Mouse (Mus musculus): ENCODE results near the gene Tmem43.

Tmem43 gene

DNA sequence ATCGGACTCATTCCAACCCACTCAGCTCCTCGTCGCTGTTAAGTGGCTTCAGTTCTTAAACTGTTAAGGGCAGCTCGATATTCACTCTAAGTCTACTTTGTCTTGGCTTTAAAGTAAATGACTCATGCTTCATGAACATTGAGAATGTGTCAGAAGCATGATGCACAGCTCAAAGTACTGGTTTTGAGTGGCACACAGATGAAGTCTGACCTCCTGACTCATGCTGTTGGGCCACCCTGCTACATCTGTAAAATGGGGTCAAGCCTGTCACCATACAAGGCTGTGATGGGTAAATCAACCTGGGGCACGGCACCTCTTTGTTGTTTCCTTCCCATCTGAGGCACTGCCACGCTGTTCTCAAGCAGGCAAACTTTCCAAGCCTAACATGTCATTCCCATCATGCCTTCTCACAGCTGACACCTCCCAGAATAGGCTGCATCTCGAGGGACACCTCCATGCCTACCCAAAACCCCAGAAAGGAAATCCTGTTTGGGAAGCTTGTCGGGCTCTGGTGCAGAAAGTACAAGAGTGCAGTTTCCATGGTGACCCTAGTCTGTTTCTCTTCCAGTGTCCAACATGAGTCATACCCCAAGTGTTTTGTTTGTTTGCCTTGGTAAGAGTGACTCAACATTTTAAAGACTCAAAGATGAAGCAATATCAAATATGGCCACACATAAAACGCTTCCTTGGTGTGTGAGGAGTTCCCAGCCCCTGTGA is 15.2 kb downstream of the Tmem43 start:
- ATAC-seq (ENCODE audit: insufficient number of reproducible peaks, low FRiP score, low TSS enrichment) = no peak

DNA sequence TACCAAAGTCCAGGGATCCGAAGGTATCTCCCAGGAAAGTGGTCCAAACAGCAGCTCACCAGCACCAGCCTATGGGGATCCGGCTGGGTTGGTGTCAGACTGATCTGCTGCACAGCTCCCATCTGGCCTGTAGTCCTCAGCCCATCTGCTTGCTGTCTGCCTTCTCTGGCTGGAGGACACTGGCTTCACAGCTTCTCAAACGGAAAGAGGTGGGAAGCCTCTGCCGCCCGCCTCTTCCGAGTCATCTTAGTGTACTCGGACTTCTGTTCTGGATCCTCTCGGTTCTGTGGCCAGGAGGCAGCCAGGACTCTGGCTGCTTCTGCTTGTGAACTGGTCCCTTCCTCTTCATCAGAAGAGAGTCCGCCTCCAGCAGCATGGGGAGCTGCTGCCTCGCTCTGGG is 16.4 kb downstream of the Tmem43 start:
- ATAC-seq (ENCODE audit: insufficient number of reproducible peaks, low FRiP score, low TSS enrichment) = no peak

DNA sequence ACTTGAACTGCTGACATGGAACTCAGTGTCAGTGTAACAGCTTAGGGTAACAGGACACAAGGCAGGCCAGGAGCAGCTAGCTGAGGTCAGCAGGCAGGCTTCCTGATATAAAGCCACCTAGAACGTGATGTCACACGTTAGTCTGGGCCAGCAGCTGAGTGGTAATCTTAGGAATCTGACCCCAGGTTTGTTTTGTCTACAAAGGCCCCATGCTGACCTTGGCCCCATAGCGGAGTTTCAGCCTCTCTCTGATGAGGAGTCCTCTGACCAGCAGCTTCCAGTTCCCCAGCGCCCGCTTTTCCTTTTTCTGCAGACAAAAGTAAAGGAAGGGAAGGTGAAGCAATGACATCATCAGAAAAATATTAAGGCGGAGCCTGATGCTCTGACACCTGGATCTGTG is 17.5 kb downstream of the Tmem43 start:
- ATAC-seq (ENCODE audit: insufficient number of reproducible peaks, low FRiP score, low TSS enrichment) = no peak

DNA sequence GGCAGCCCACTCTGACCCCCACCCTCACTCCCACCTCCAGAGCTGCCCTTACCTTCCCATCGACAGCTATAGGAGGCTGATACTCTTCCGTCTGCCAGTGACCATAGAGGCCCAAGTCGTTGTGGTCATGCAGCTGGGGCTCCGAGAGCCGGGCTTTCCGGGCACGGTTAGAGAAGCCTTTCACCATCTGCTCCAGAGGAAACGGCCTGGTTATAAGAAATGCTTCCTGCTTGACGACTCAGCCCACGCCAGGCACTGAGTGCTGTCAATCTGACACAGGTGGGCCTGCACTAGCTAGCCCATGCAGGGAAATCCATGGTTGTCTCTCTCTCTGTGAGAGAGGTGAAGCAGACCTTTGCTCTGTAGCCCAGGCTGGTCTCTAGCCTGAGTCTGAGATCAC is 19.6 kb downstream of the Tmem43 start:
- no peak for ATAC-seq (ENCODE audit: insufficient number of reproducible peaks, low FRiP score, low TSS enrichment)

DNA sequence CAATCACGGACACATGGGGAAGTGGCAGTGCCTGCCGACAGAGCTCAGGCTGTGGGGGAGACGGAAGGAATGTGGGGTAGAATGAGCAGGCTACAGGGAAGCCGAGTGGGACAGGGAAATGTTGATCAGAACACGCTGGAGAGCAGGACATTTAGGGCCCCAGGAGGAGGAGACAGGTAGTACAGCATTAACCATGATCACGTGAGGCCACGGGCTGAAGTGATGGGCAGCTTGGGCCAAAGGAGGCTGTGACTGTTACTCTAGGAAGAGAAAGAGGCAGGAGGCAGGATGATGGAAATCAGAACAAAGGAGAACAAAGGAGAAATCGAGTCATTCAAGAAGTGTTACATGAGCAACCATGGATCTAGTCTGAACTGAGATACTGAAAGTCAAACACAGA is 21.0 kb downstream of the Tmem43 start:
- ATAC-seq (ENCODE audit: insufficient number of reproducible peaks, low FRiP score, low TSS enrichment) = no peak

DNA sequence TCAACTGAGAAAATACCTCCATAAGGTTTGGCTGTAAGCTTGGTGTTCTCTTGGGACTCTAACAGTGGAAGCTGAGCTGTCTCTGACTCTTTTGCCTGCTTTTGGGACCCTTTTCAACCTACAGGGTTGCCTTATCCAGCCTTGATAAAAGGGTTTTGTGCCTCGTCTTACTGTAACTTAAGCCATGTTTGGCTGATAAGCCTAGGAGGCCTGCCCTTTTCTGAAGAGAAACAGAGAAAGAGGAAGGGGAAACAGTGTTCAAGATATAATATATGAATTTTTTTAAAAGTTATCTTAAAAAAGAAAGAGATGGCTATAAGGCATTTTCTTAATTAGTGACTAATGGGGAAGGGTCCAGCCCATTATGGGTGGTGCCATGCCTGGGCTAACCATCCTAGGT is 29.8 kb downstream of the Tmem43 start:
- ATAC-seq (ENCODE audit: insufficient number of reproducible peaks, low FRiP score, low TSS enrichment) = no peak

DNA sequence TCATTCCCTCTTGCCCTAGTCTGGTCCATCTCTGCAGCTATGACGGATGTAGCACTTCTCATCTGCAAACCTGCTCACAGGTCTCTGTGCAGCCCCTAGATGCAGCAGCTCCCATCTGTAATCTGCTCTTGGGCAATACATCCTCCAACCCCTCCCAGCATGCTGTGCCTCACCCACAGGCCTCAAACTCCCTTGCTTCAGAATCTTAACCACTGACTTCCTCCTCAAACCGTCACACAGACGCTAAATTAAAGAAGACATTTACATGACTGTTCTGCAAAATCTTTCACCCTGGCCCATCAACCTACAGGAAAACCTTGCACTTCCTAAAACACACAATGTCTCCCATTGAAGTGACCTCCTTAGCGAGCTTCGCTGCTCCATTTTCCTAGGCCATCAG is 32.5 kb downstream of the Tmem43 start:
- ATAC-seq (ENCODE audit: insufficient number of reproducible peaks, low FRiP score, low TSS enrichment) = no peak

DNA sequence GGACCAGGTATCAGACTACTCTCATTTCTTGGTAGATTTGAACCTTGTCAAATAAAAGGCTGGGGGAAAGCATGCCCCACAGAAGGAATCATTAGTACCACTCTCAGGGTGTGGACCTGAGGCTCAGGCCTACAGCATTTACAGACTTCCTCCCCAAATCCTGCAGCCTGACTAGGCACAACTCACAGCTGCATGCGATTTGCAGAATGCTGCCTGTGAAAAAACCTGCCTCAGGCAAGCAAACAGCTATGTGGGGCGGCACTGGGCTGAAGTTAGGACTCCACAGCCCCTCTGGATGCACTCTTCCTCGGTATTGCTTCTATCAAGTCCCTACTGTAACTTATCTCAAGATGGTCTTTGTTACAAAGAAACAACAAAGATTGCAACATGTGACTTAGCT is 34.5 kb downstream of the Tmem43 start:
- no peak for ATAC-seq (ENCODE audit: insufficient number of reproducible peaks, low FRiP score, low TSS enrichment)

DNA sequence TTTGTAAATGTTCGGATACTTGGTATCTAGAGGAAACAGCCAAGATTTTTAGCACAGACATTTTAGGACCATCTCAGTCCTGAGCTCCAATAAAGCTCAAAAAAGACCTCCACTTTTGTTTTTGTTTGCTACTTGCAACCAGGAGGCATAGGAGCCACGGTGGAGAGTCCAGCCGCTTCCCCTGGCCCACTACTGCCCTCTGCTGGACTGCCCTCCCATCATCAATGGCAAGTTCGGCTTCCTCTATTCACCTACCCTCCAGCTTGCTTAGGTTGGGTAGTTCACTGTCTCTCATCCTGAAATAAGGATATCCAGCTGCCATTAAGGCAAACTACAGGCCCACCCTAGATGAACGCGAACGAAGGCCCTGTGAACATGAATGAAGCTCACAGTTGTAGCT is 35.8 kb downstream of the Tmem43 start:
- ATAC-seq (ENCODE audit: insufficient number of reproducible peaks, low FRiP score, low TSS enrichment) = no peak

DNA sequence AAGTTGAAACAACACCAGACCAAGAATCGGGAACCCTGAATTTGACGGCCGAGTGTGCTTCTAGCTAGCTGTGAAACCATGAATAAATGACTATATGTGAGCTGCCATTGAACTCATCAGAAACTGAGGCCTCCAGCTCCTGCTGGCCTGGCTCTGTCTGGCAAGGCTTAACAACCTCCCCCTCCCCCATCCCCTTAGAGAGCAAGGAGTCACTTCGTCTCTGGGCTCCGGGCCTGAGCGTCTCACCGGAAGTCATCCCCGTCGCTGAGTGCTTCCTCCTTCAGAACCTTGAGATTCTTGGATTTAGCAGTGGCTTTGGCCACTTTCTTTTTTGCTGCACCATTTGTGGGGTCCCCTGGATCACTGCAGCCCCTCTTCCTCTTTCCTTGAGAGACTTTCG is 36.7 kb downstream of the Tmem43 start:
- no peak for ATAC-seq (ENCODE audit: insufficient number of reproducible peaks, low FRiP score, low TSS enrichment)

DNA sequence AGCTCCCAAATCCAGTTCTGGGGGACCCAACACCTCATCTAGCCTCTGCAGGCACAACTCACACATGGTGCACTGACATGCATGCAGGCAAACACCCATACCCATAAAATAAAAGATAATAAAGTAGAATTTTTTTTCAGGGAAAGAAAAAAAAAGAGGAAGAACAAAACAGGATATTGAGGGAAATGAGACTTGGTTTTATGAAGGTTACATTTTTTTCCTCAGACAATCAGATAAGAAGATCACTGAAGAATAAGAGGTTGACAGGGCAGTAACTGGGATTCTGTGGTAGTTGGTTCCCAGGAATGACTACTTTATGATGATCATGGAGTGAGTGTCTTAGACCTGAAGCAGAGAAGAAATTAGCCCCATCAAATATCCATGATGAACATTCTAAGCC is 40.6 kb downstream of the Tmem43 start:
- ATAC-seq (ENCODE audit: insufficient number of reproducible peaks, low FRiP score, low TSS enrichment) = no peak

DNA sequence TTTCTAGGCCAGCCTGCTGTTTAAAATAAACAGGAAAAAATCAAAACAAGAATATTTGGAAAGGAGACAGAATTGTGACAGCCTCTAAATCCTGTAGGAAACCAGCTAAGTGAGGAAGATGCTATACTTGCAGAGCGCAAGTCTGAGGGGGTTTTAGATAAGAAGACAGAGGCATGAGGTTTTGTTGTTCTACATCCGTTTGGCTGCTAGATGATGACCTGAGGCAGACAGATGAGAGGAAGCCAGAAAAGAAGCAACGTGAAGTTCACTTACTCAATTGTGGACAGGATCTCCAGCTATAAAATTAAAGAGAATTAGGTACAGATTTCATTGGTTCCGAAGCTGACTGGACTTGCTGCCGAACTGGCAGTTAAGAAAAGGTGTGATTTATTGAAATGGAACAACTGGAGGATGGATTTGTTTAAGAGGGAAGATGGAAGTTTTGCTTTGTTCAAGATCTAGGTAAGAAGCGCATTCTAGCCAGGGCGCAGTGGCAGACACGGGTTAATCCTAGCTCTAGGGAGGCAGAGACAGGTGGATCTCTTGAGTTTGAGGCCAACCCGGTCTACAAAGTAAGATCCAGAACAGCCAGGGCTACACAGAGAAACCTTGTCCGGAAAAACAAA is 41.3 kb downstream of the Tmem43 start:
- ATAC-seq (ENCODE audit: insufficient number of reproducible peaks, low FRiP score, low TSS enrichment) = no peak

DNA sequence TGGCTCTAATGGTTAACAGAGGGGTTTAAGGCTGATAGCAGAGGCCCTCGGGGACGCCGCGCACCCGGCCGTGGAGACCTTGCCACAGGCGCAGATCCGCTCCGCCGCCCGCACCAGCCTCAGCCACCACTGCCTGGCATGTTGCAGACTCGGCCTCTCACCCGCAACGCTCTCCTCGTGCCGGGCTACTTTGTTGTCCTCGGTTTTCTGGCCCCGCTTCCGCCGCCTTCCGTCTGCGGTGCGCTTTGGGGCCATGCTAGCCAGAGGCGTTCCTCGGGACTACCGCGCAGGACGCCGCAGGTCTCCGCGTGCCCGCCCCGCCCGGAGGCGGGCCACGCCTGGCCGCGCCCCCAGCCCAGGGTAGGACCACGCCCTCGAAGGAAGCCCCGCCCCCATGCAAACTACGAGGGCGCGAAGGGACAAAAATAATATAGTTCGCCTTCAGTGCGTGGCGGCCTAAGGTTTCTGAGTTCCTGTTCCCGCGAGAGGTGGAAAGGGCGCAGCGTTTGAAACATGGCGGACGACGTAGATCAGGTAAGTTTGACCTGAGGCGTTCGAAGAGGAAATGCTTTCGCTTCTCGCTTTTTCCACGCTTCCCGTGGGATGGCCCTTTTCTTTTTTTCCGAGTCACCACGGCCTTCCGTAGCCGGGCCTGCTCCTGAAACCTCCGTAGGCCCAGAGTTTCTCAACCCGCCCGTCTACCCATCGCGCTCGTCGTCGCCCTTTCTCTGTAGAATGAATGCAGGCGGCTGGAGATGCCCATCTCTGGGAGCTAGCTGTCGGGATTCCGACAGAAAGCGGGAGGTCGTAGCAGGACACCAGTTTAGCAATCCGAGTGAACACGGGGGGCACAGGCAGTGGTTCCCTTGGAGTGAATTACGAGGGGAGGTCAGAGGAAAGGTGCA is 42.3 kb downstream of the Tmem43 start, which contains the start of the genes Xpc and Lsm3:
Gene Xpc, minus strand, starts transcription at position 344 of the 905 bp plus-strand sequence.
Gene Lsm3, plus strand, starts transcription at position 384 of the 905 bp plus-strand sequence.
- ATAC-seq (ENCODE audit: insufficient number of reproducible peaks, low FRiP score, low TSS enrichment) = peak; percentile 88

DNA sequence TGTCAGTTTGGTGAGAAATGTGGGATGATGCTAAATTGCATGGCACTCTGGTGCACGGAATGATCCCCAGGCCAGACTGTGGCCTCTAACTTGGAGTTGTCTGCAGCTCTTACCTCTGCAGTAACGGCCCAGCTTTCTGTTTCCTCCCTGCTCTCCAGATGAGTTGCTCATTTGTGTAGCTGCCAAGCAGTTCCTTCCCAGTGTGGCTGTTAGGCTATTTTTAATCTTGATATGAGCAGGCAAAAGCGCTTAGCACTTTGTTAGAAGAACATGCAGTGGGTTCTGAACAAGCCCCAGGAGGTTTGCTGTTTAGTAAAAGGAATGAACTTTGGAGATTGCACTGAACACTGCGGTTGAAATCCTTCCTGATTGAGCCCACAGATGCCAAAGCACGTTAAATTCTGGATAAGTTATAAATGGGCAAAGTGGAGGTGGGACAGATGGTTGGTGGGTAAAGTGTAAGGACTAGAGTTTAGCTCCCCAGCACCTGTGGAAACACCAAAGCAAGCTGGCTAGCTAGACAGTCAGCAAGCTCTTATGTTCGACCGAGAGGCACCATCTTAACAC is 45.0 kb downstream of the Tmem43 start:
- no peak for ATAC-seq (ENCODE audit: insufficient number of reproducible peaks, low FRiP score, low TSS enrichment)

DNA sequence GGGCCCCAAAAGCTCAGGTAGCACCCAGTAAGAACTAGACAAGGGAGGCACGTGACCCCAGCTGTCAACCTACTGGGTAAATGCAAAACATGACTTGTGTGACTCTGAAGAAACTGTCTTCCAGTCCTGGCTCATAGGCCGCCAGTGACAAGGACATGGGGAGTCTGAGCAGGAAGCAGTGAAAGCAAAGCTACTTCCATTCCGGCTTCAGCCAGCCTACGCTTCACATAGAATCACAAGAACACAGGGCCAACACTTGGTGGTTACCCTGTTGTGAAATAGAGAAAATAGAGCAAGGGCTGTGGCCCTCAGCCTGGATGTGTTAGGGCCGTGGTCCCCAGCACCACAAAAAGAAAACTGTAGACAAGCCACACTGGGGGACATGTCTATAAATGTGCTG is 49.3 kb downstream of the Tmem43 start:
- no peak for ATAC-seq (ENCODE audit: insufficient number of reproducible peaks, low FRiP score, low TSS enrichment)

DNA sequence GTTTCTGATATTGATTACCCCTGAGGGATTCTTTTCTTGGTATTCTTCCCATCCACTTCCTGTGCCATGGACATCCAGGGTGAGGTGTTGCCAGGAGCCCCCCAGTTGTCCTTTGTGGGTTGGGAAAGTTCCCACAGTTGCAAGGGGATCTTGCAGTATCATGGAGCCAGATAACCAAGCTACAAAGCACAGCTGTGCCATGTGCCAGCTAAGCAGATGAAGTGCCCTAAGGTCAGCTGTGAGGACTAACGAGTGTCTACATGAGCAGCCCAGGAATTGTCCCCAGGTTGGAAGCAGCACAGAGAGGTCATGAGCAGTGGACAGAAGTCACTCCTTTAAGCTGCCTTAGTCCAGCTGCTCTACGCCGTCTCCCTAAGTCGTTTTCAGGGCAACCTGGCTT is 52.0 kb downstream of the Tmem43 start:
- no peak for ATAC-seq (ENCODE audit: insufficient number of reproducible peaks, low FRiP score, low TSS enrichment)

DNA sequence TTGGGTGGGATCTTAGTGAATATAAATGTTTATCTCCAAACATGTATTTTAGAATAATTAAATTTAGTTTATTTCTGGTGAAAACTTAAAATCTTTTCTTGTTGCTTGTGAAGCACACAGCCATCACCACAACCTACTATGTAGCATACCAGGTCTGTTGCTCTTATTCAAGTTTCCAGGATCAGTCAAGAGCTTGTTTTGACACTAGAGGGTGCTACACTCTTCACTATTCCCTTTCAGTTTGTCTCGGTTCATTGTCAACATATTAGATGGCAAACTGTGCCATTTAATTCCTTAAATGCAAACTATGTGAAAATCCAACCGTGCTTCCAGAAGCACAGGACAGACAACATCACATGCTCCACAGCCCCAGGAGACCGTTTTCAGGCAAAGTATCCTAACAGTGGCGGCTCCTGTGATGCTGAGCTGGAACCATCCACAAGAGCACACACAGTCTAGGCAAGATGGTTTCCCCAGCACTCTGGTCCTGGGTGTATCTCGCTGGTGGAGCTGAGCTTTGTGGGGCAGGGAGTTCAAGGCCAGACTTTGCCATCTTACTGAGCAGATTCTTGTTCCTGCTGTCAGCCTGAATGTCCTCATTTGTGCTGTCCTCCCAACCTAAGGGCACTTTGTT is 53.8 kb downstream of the Tmem43 start:
- ATAC-seq (ENCODE audit: insufficient number of reproducible peaks, low FRiP score, low TSS enrichment) = no peak

DNA sequence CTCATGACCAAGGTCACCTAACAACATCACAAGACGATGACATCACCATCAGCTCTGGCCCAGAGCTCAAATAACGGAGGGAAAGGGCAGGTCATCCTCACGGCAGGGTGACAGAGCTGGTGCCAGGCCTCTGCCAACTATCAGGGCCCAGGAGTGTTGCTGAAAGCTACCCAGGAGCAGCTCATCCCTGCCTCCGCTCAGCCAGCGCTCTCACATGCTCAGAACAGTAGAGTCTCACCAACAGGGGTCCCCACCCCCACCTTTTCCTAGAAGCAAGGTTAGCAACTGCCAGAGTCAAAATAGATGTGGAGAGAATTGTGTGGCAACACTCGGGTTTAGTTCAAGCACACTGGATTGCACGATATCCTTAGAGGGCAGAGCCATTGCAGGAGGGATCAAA is 54.8 kb downstream of the Tmem43 start:
- ATAC-seq (ENCODE audit: insufficient number of reproducible peaks, low FRiP score, low TSS enrichment) = no peak

DNA sequence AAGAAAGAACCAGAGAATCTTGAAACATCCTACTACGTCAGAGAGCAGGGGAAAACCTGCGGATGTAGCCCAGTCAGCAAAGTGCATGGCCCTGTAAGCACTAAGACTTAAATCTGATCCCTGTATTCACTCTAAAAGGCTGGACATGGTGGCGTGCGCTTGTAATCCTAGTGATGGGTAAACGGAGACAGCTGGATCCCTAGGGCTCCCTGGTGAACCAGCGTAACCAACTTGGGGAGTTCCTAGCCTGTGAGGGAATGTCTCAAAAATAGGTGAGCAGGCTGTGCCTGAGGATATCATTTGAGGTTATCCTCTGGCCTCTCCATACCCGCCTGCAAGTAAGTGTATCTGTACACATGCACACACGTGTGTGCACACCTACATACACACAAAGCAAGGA is 57.2 kb downstream of the Tmem43 start:
- ATAC-seq (ENCODE audit: insufficient number of reproducible peaks, low FRiP score, low TSS enrichment) = no peak

DNA sequence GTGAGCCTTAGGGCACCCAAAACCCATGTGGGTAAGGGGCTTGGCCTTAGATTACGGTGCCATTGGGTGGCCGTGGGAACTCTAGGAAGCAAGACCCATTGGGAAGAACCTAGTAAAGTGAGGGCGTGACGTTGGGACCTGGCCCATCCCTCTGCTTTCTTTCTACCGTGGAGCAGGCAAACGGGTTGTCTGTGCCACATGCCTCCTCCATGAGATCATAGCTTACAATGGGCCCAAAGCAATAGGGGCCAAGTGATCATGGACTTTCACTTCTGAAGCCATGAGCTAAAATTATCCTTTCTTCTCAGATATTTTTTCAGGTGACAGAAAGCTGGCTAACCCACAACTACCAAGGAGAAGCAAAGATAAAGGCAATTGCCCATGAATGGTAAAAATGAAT is 57.8 kb downstream of the Tmem43 start:
- ATAC-seq (ENCODE audit: insufficient number of reproducible peaks, low FRiP score, low TSS enrichment) = no peak
